ENCODE assay signal across 8 mouse cellular contexts in genomic region chr9:42240583-42240992, GRCm38 (mm10). TPM values are rescaled to one million over a fixed set of nuclear protein-coding genes. Genes with fewer than 3 reads are reported as not detected.
DNase-seq lines count a peak whose midpoint lies in the region; ATAC-seq and TF ChIP-seq lines count a peak whose summit lies in the region.

No protein-coding gene starts in this region.

- intact Hi-C loops in left cerebral cortex, postnatal 14 days (cut with DNase I), result loop anchor here (2.0 to 5.0 kb wide), 3 partner anchors 116 to 240 kb away; partner anchors contain the start of gene Sorl1

- no peak overlapping the region for H3K9ac ChIP-seq in intestine, postnatal 0 days (ENCODE audit: low read depth, low read length)
- no peak overlapping the region for H3K9ac ChIP-seq in midbrain, embryonic 15.5 days
- H3K9ac ChIP-seq in stomach, postnatal 0 days (ENCODE audit: low read length), result no peak overlapping the region

- H3K9me3 ChIP-seq in intestine, postnatal 0 days (ENCODE audit: control insufficient read depth), result no peaks in the 10 kb centered on the region
- H3K9me3 ChIP-seq in midbrain, embryonic 15.5 days, result no peaks in the 10 kb centered on the region
- H3K9me3 ChIP-seq in stomach, postnatal 0 days (ENCODE audit: control insufficient read depth, low read length), result no peaks in the 10 kb centered on the region

- DNase-seq in testis, postnatal 10 days (ENCODE audit: low spot score), result peak; percentile 50
- DNase-seq in testis, postnatal 14 days (ENCODE audit: low spot score), result no peak
- DNase-seq in cerebellum, adult 9-11 months, result peak; percentile 75
- DNase-seq in frontal cortex, postnatal 25 days (ENCODE audit: low spot score in 2 of 2), result peak; percentile 29 to 36
- DNase-seq in left cerebral cortex, postnatal 14 days (ENCODE audit: low spot score in 2 of 2), result peak; percentile 73 to 79
- DNase-seq in stomach, postnatal 0 days (ENCODE audit: low spot score), result peak; percentile 50

- no peak for ATAC-seq in intestine, postnatal 0 days
- peak; percentile 79 for ATAC-seq in midbrain, embryonic 15.5 days (replicated peaks)
- ATAC-seq in stomach, postnatal 0 days (ENCODE audit: low FRiP score, low TSS enrichment), result no peak

- no peak overlapping the region for H3K27ac ChIP-seq in intestine, postnatal 0 days (ENCODE audit: low read depth, low read length)
- H3K27ac ChIP-seq in midbrain, embryonic 15.5 days, result peak overlapping the region; percentile 67
- H3K27ac ChIP-seq in stomach, postnatal 0 days (replicated peaks), result no peak overlapping the region

- H3K27me3 ChIP-seq in intestine, postnatal 0 days (replicated peaks; ENCODE audit: control insufficient read depth, insufficient read depth, low read length), result no peaks in the 10 kb centered on the region
- no peaks in the 10 kb centered on the region for H3K27me3 ChIP-seq in midbrain, embryonic 15.5 days (replicated peaks)
- no peaks in the 10 kb centered on the region for H3K27me3 ChIP-seq in stomach, postnatal 0 days (ENCODE audit: control insufficient read depth, insufficient read depth, low read length)

- TF ChIP-seq EP300 in stomach, postnatal 0 days (optimal IDR thresholded peaks at IDR 0.05), result no peak

- peak overlapping the region; percentile 37 for H3K4me2 ChIP-seq in intestine, postnatal 0 days (replicated peaks; ENCODE audit: low read depth)
- H3K4me2 ChIP-seq in midbrain, embryonic 15.5 days, result peak overlapping the region; percentile 17; the same call in 1 of the 2 replicates
- peak overlapping the region; percentile 37 for H3K4me2 ChIP-seq in stomach, postnatal 0 days (replicated peaks; ENCODE audit: low read depth)

- TF ChIP-seq CTCF in intestine, postnatal 0 days (IDR thresholded peaks at IDR 0.05; ENCODE audit: low read depth), result peak; percentile 87
- TF ChIP-seq CTCF in stomach, postnatal 0 days (IDR thresholded peaks at IDR 0.05; ENCODE audit: low read depth), result peak; percentile 86

- WGBS in intestine, postnatal 0 days, result 18% methylated on average over 11 of the region's 11 CpGs
- 12% methylated on average over 11 of the region's 11 CpGs for WGBS in midbrain, embryonic 15.5 days
- 11% methylated on average over 11 of the region's 11 CpGs for WGBS in stomach, postnatal 0 days

- H3K4me1 ChIP-seq in intestine, postnatal 0 days (replicated peaks; ENCODE audit: control insufficient read depth, insufficient read depth, low read length), result no peaks in the 10 kb centered on the region; the same call in 1 of the 2 replicates
- peaks cover 10% of the 10 kb centered on the region for H3K4me1 ChIP-seq in midbrain, embryonic 15.5 days
- no peaks in the 10 kb centered on the region for H3K4me1 ChIP-seq in stomach, postnatal 0 days (replicated peaks; ENCODE audit: control insufficient read depth, insufficient read depth)

- H3K4me3 ChIP-seq in intestine, postnatal 0 days (ENCODE audit: low read depth, low read length), result no peak overlapping the region
- H3K4me3 ChIP-seq in midbrain, embryonic 15.5 days, result no peak overlapping the region
- no peak overlapping the region for H3K4me3 ChIP-seq in stomach, postnatal 0 days (ENCODE audit: low read depth, low read length)

- H3K36me3 ChIP-seq in intestine, postnatal 0 days (ENCODE audit: control insufficient read depth, insufficient read depth), result no peaks in the 10 kb centered on the region
- H3K36me3 ChIP-seq in midbrain, embryonic 15.5 days (replicated peaks), result no peaks in the 10 kb centered on the region
- no peaks in the 10 kb centered on the region for H3K36me3 ChIP-seq in stomach, postnatal 0 days (ENCODE audit: control insufficient read depth, insufficient read depth, low read length)

RNA-seq across cellular contexts. Expression of gene Sc5d, which starts 23.5 kb away (rescaled TPM):
- 79.8 and 87.7 TPM in 2 replicates for polyA plus RNA-seq in intestine, postnatal 0 days (2015; fragmentation: Nextera tagmentation; extraction: Ambion mirVana)
- total RNA-seq in left cerebral cortex, postnatal 14 days (2021), result 10 to 100 TPM; 56.3 to 59.5 TPM
- 73.1 and 74.4 TPM in 2 replicates for polyA plus RNA-seq in midbrain, embryonic 15.5 days (2015; fragmentation: Nextera tagmentation; extraction: Ambion mirVana)
- 104 and 110 TPM in 2 replicates for polyA plus RNA-seq in stomach, postnatal 0 days (2015; fragmentation: Nextera tagmentation; extraction: Ambion mirVana)
